Mouse (Mus musculus) megakaryocyte, embryonic 14.5 days (primary cell): ENCODE results near the gene Aifm2.

Experiments used
- FLI1 ChIP-seq: IDR thresholded peaks from 2 replicates; pipeline ENCODE4 v1.6.1; 2012; ENCODE audit warnings: low read length, inconsistent platforms, mixed read lengths
- GATA1 ChIP-seq: IDR thresholded peaks from 3 replicates; pipeline ENCODE4 v1.6.1; 2012; ENCODE audit warnings: mixed read lengths, low read length, inconsistent platforms, borderline replicate concordance

DNA sequence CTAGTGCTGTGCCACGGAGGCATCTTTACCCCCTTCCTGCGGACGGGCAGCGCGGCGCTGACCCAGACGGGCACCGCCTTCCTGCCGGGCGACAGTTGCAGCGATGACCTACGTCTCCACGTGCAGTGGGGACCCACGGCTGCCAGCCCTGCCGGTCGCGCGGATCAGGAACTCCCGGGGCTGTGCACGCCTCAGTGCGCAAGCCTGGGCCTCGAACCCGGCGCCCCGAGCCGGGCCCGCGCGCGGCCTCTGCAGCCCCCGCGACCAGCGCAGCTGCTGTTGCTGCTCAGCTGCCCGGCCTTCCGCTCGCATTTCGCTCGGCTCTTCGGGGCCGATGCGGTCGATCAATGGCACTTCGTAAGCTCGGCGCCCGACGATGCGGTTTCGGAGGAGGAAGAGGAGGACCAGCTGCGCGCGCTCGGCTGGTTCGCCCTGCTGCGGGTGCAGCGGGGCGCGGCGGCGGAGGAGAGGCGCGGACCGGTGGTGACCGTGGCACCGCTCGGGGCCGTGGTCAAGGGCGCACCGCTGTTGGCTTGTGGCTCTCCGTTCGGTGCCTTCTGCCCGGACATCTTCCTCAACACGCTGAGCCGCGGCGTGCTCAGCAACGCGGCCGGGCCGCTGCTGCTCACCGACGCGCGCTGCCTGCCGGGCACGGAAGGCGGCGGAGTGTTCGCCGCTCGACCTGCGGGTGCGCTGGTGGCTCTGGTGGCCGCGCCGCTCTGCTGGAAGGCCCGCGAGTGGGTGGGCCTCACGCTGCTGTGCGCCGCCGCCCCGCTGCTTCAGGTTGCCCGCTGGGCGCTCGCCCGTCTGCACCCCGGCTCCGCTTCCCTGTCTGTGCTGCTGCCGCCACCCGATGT is 19.1 kb upstream of the Aifm2 start:
- TF ChIP-seq GATA1 (no peak), FLI1 (no peak)
